Mouse (Mus musculus) 3134 (cell line): ENCODE results near the gene Trnau1ap.

Experiments used
- DNase-seq: peaks from one replicate; pipeline ENCODE4 v3.0.0-alpha.2; 2011; ENCODE audit warnings: low spot score; ENCODE audit not compliant: insufficient read length; ENCODE audit errors: extremely low read depth

Trnau1ap gene

GRCm38 (mm10) chr4:132329115-132329834 is at the start of gene Trnau1ap:
Trnau1ap (minus strand) TSS chr4:132329538.
- DNase-seq: peak; percentile 90

- DNase-seq: no peak
Measured at GRCm38 (mm10) chr4:132373820-132374219, 44.5 kb upstream of the Trnau1ap start.

- DNase-seq: no peak
Measured at GRCm38 (mm10) chr4:132369953-132370750, 40.8 kb upstream of the Trnau1ap start.

GRCm38 (mm10) chr4:132367480-132368201 is 38.3 kb upstream of the Trnau1ap start:
- DNase-seq: no peak

- no peak for DNase-seq
Measured at GRCm38 (mm10) chr4:132365450-132366060, 36.2 kb upstream of the Trnau1ap start.

GRCm38 (mm10) chr4:132363487-132363886 is 34.1 kb upstream of the Trnau1ap start:
- DNase-seq: no peak

- DNase-seq: no peak
Measured at GRCm38 (mm10) chr4:132359510-132359909, 30.2 kb upstream of the Trnau1ap start.

GRCm38 (mm10) chr4:132356170-132356569 is 26.8 kb upstream of the Trnau1ap start:
- DNase-seq: peak; percentile 48

GRCm38 (mm10) chr4:132355403-132355802 is 26.1 kb upstream of the Trnau1ap start:
- DNase-seq: no peak

GRCm38 (mm10) chr4:132354571-132354970 is 25.2 kb upstream of the Trnau1ap start:
- peak; percentile 75 for DNase-seq

- DNase-seq: peak; percentile 89
Measured at GRCm38 (mm10) chr4:132353481-132353885, 24.1 kb upstream of the Trnau1ap start, which contains the start of gene Rcc1. Rcc1 (minus strand) TSS chr4:132353605.

GRCm38 (mm10) chr4:132352739-132353138 is 23.4 kb upstream of the Trnau1ap start:
- DNase-seq: no peak

- no peak for DNase-seq
Measured at GRCm38 (mm10) chr4:132351401-132351800, 22.1 kb upstream of the Trnau1ap start.

GRCm38 (mm10) chr4:132350854-132351253 is 21.5 kb upstream of the Trnau1ap start:
- no peak for DNase-seq

- no peak for DNase-seq
Measured at GRCm38 (mm10) chr4:132350123-132350740, 20.9 kb upstream of the Trnau1ap start.

- DNase-seq: peak; percentile 40
Measured at GRCm38 (mm10) chr4:132349495-132350122, 20.3 kb upstream of the Trnau1ap start.

- peak; percentile 63 for DNase-seq
Measured at GRCm38 (mm10) chr4:132346661-132347060, 17.3 kb upstream of the Trnau1ap start.

GRCm38 (mm10) chr4:132346261-132346660 is 16.9 kb upstream of the Trnau1ap start:
- DNase-seq: no peak

GRCm38 (mm10) chr4:132345843-132346212 is 16.5 kb upstream of the Trnau1ap start:
- DNase-seq: no peak
